Mouse (Mus musculus) G1E (cell line): Measurements from ENCODE around the gene Nol10.

Source experiments
- CTCF ChIP-seq: IDR thresholded peaks from 2 replicates; pipeline ENCODE4 v1.5.1; 2012; ENCODE audit warnings: low read depth, low read length, inconsistent platforms, mixed read lengths
- GATA1 ChIP-seq: IDR thresholded peaks from 2 replicates; pipeline ENCODE4 v1.6.1; 2012; ENCODE audit warnings: borderline replicate concordance, low read length, inconsistent platforms, mixed read lengths
- GATA2 ChIP-seq: IDR thresholded peaks from 2 replicates; pipeline ENCODE4 v1.6.1; 2012; ENCODE audit warnings: low read depth, low read length, inconsistent platforms, borderline replicate concordance
- TAL1 ChIP-seq: conservative IDR thresholded peaks from 2 replicates; pipeline ENCODE4 v1.6.1; 2012; ENCODE audit warnings: low read depth, low read length, inconsistent platforms, mixed read lengths

- TF ChIP-seq GATA2 (no peak), CTCF (no peak), TAL1 (no peak), GATA1 (no peak)
Measured at GRCm38 (mm10) chr12:17471405-17471804, 123.1 kb downstream of the Nol10 start.
